Mouse (Mus musculus): ENCODE results near the gene Xrcc2.

- TF ChIP-seq POLR2A (IDR thresholded peaks at IDR 0.05; ENCODE audit: extremely low read depth, insufficient read depth, low read length) (no peak), CTCF (IDR thresholded peaks at IDR 0.05; ENCODE audit: low read depth, low read length) (no peak)
Measured at GRCm38 (mm10) chr5:25695786-25696185, 9.8 kb downstream of the Xrcc2 start.

All from liver, adult 2 months (tissue).